Mouse (Mus musculus): ENCODE results near the gene Fam71a.

- TF ChIP-seq POLR2A (IDR thresholded peaks at IDR 0.05; ENCODE audit: control insufficient read depth, low read depth, low read length) (no peak), CTCF (IDR thresholded peaks at IDR 0.05; ENCODE audit: control insufficient read depth, insufficient read depth, insufficient replicate concordance, low read depth, low read length) (no peak)
Measured at GRCm38 (mm10) chr1:191154314-191154713, 10.3 kb downstream of the Fam71a start.
